Comparison of ENCODE assay signal across 16 mouse cellular contexts in genomic region chr10:125621376-125621775, GRCm38 (mm10).
"Had no signal": no experiment of that assay in that cellular context is flagged by ENCODE, and none has a peak within 500 bp of the region (broad histone marks: within the 10 kb centered on the region; RNA-seq: fewer than 3 reads in every experiment).

No protein-coding gene starts in this region.

- H3K4me3 ChIP-seq: liver, embryonic 12.5 days; myocyte; neural tube, embryonic 13.5 days; neural tube, embryonic 15.5 days had no signal

- H3K4me2 ChIP-seq: liver, embryonic 12.5 days; lung, embryonic 14.5 days; neural tube, embryonic 13.5 days; neural tube, embryonic 15.5 days had no signal

- H3K9me3 ChIP-seq: liver, embryonic 12.5 days; neural tube, embryonic 13.5 days; neural tube, embryonic 15.5 days had no signal

- H3K9ac ChIP-seq: liver, embryonic 12.5 days; liver, embryonic 14.5 days; lung, embryonic 14.5 days; neural tube, embryonic 13.5 days; neural tube, embryonic 15.5 days had no signal

- ATAC-seq: liver, embryonic 12.5 days had no signal

- H3K27ac ChIP-seq: liver, embryonic 12.5 days; liver, embryonic 14.5 days; neural tube, embryonic 13.5 days; neural tube, embryonic 15.5 days had no signal

- DNase-seq: lung, adult 18-20 months; lung, embryonic 14.5 days; lung, postnatal 10 days; lung, postnatal 4 days; right cerebral cortex, adult 18-20 months; right cerebral cortex, postnatal 25 days; right cerebral cortex, postnatal 4 days; spleen, adult 18-20 months; thymus, adult 18-20 months; thymus, postnatal 14 days; thymus, postnatal 36 days had no signal

- H3K36me3 ChIP-seq: liver, embryonic 12.5 days; neural tube, embryonic 13.5 days; neural tube, embryonic 15.5 days had no signal

- H3K4me1 ChIP-seq: liver, embryonic 12.5 days had no signal

- H3K27me3 ChIP-seq: liver, embryonic 12.5 days; neural tube, embryonic 13.5 days; neural tube, embryonic 15.5 days had no signal
